Mouse (Mus musculus) stomach, postnatal 0 days (tissue): ENCODE results near the gene Iffo1. TPM values are rescaled to one million over a fixed set of nuclear protein-coding genes. Genes with fewer than 3 reads are reported as not detected.

ENCODE experiments used
- ATAC-seq: fragments of 200-750 bp; cut with Nextera tagmentation; 2 replicates; pipeline ENCODE4 v1.8.0; 2017; ENCODE audit not compliant: low FRiP score, low TSS enrichment
- DNase-seq: peaks from one replicate; pipeline ENCODE4 v3.0.0-alpha.2; 2016; ENCODE audit warnings: low spot score
- H3K27ac ChIP-seq: fragments of 300-500 bp; sonication (generic); replicated peaks from 2 replicates; pipeline ENCODE4 v1.5.1; 2014; ENCODE audit warnings: mild to moderate bottlenecking, control low read depth
- H3K27me3 ChIP-seq: fragments of 300-500 bp; sonication (generic); 2 replicates; pipeline ENCODE4 v1.6.1; 2014; ENCODE audit warnings: low read length; ENCODE audit not compliant: control insufficient read depth, insufficient read depth
- H3K36me3 ChIP-seq: fragments of 300-500 bp; sonication (generic); 2 replicates; pipeline ENCODE4 v1.6.1; 2014; ENCODE audit warnings: low read length, mixed read lengths; ENCODE audit not compliant: control insufficient read depth, insufficient read depth
- H3K4me1 ChIP-seq: fragments of 300-500 bp; sonication (generic); replicated peaks from 2 replicates; pipeline ENCODE4 v1.6.1; 2014; ENCODE audit warnings: antibody characterized with exemption; ENCODE audit not compliant: control insufficient read depth, insufficient read depth
- H3K4me2 ChIP-seq: fragments of 300-500 bp; sonication (generic); replicated peaks from 2 replicates; pipeline ENCODE4 v1.6.1; 2014; ENCODE audit warnings: low read depth, mild to moderate bottlenecking, control low read depth, moderate library complexity
- H3K4me3 ChIP-seq: fragments of 300-500 bp; sonication (generic); 2 replicates; pipeline ENCODE4 v1.5.1; 2014; ENCODE audit warnings: low read depth, low read length, control low read depth
- H3K9ac ChIP-seq: fragments of 300-500 bp; sonication (generic); 2 replicates; pipeline ENCODE4 v1.6.1; 2014; ENCODE audit warnings: mild to moderate bottlenecking, low read length, control low read depth, mixed read lengths
- H3K9me3 ChIP-seq: fragments of 300-500 bp; sonication (generic); 2 replicates; pipeline ENCODE4 v1.6.1; 2016; ENCODE audit warnings: low read length; ENCODE audit not compliant: control insufficient read depth
- CTCF ChIP-seq: IDR thresholded peaks from 2 replicates; pipeline ENCODE4 v1.5.1; 2016; ENCODE audit warnings: antibody characterized with exemption, low read depth, mild to moderate bottlenecking, moderate library complexity
- EP300 ChIP-seq: optimal IDR thresholded peaks from 2 replicates; pipeline ENCODE3; 2016; ENCODE audit warnings: antibody characterized with exemption
- WGBS: fragments of 180-500 bp; shearing (Covaris S2); extraction: QIAGEN DNeasy Blood & Tissue Kit; methylation state at CpG from one replicate; pipeline ENCODE4 v1.1.7; 2014; 5-methylcytosine and 5-hydroxymethylcytosine counted together
- polyA plus RNA-seq: library from polyadenylated mRNA; unstranded; fragments of >200 nt; fragmentation: Nextera tagmentation; extraction: Ambion mirVana; gene quantifications from 2 replicates; pipeline ENCODE4 v1.2.1, GENCODE M21; 2015

The Iffo1 gene
- polyA plus RNA-seq, 1 experiment from 2014 or later = 4.4 TPM

DNA sequence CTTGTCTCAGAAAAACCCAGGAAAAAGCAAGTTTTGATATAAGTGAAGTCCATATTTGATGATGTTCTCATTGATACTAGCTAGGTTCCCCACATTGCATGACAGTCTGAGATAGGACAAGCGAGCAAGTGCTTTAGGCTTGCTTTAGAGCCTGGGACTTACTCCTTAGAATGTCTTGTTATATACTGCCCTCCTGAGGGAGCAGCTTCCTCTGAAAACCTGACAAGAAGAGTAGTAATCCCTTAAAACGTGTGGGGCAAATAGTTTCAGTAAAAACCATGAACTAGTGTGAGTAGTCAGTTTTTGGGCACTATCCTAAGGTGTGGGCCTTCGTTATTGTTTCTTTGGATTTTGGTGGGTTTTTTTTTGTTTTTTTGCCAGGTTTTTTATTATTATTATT lies 1.9 kb upstream of the Iffo1 start:
- no peak for DNase-seq
- Histone ChIP-seq H3K27me3 (no peaks in the 10 kb centered on the region), H3K9me3 (no peaks in the 10 kb centered on the region), H3K9ac (no peak overlapping the region), H3K4me1 (no peaks in the 10 kb centered on the region), H3K4me3 (no peak overlapping the region), H3K4me2 (no peak overlapping the region), H3K36me3 (peaks cover 20% of the 10 kb centered on the region), H3K27ac (no peak overlapping the region)
- TF ChIP-seq EP300 = no peak
- no peak for TF ChIP-seq CTCF
- no peak for ATAC-seq
- WGBS = 74% methylated on average over 3 of the region's 3 CpGs

- H3K4me1 ChIP-seq = no peaks in the 10 kb centered on the region
- ATAC-seq (no peak), DNase-seq (no peak)
- no peak overlapping the region for H3K4me3 ChIP-seq
- 78% methylated on average over 9 of the region's 9 CpGs for WGBS
- H3K9me3 ChIP-seq = no peaks in the 10 kb centered on the region
- no peak overlapping the region for H3K27ac ChIP-seq
- H3K27me3 ChIP-seq = no peaks in the 10 kb centered on the region
- no peak overlapping the region for H3K9ac ChIP-seq
- H3K36me3 ChIP-seq = peaks cover 18% of the 10 kb centered on the region
- H3K4me2 ChIP-seq = no peak overlapping the region
- TF ChIP-seq EP300 = no peak
- no peak for TF ChIP-seq CTCF
Observed at GRCm38 (mm10) chr6:125143904-125144303, 1.1 kb upstream of the Iffo1 start.

DNA sequence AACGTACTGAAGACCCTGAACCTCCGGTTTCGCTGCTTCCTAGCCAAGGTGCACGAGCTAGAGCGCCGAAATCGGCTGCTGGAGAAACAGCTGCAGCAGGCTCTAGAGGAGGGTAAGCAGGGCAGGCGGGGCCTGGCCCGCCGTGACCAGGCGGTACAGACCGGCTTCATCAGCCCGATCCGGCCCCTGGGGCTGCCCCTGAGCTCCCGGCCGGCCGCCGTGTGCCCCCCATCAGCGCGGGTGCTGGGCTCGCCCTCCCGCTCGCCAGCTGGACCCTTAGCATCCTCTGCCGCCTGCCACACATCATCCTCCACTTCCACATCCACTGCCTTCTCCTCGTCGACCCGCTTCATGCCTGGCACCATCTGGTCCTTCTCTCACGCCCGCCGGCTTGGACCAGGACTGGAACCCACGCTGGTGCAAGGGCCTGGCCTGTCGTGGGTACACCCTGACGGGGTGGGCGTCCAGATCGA lies 474 bp downstream of the Iffo1 start:
- TF ChIP-seq EP300 (no peak), CTCF (no peak)
- H3K9ac ChIP-seq = peak overlapping the region; percentile 75
- WGBS = 8% methylated on average over 34 of the region's 35 CpGs
- no peaks in the 10 kb centered on the region for H3K27me3 ChIP-seq
- peak overlapping the region; percentile 89 for H3K27ac ChIP-seq
- DNase-seq (no peak), ATAC-seq (peak; percentile 47)
- peak overlapping the region; percentile 57 for H3K4me3 ChIP-seq
- H3K9me3 ChIP-seq = no peaks in the 10 kb centered on the region
- H3K36me3 ChIP-seq = peaks cover 10% of the 10 kb centered on the region
- H3K4me1 ChIP-seq = no peaks in the 10 kb centered on the region
- peak overlapping the region; percentile 68 for H3K4me2 ChIP-seq

DNA sequence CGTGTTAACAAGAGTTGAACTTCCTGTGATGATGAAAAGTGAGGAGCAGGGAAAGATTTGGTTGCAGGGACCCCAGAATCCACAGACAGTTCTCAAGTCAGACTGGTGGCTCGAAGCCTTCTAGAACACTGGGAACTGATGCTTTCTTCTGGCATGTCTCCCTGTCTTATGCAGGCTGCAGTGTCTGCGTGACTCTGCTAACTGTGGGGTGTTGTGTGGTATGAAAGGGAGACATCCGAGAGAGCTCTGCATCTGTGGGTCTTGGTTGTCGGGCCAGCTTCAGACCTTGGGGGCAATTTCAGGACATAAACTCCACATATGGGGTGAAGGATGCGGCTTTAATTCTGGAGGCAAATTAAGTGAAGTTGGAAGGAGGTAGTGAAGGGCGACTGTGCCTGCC lies 1.1 kb downstream of the Iffo1 start:
- Histone ChIP-seq H3K36me3 (peaks cover 3% of the 10 kb centered on the region), H3K4me3 (peak overlapping the region; percentile 57), H3K4me1 (no peaks in the 10 kb centered on the region), H3K9ac (peak overlapping the region; percentile 23; the same call in 1 of the 2 replicates), H3K4me2 (peak overlapping the region; percentile 68), H3K9me3 (no peaks in the 10 kb centered on the region), H3K27me3 (no peaks in the 10 kb centered on the region), H3K27ac (peak overlapping the region; percentile 89; the same call in 1 of the 2 replicates)
- 50% methylated on average over 7 of the region's 7 CpGs for WGBS
- TF ChIP-seq CTCF = no peak
- no peak for TF ChIP-seq EP300
- ATAC-seq (no peak), DNase-seq (no peak)

DNA sequence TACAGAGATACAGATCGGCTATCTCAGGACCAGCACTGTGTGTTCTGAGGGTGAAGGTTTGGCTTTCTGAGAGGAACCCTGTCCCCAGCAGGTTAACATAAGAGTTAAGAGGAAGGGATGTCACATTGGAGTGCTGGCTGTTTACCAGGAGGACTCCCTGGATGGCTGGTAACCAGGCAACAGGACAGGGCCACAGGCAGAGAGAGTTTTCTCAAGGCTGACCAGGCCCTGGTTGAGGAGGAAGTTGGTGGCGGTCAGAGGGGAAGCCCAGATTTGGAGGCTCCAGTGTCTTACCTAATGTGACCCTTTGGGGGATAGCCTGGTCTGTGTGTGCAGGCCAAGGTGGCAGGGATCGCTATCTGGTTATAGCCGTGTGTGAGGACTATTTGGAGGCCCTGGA lies 1.8 kb downstream of the Iffo1 start:
- no peaks in the 10 kb centered on the region for H3K9me3 ChIP-seq
- peak overlapping the region; percentile 68; the same call in 1 of the 2 replicates for H3K4me2 ChIP-seq
- WGBS = 64% methylated on average over 4 of the region's 4 CpGs
- ATAC-seq = no peak
- no peak overlapping the region for H3K27ac ChIP-seq
- TF ChIP-seq EP300 (no peak), CTCF (no peak)
- no peak for DNase-seq
- no peak overlapping the region for H3K4me3 ChIP-seq
- H3K9ac ChIP-seq = no peak overlapping the region
- H3K36me3 ChIP-seq = peaks cover 2% of the 10 kb centered on the region; the same call in 1 of the 2 replicates
- H3K4me1 ChIP-seq = no peaks in the 10 kb centered on the region
- H3K27me3 ChIP-seq = no peaks in the 10 kb centered on the region

DNA sequence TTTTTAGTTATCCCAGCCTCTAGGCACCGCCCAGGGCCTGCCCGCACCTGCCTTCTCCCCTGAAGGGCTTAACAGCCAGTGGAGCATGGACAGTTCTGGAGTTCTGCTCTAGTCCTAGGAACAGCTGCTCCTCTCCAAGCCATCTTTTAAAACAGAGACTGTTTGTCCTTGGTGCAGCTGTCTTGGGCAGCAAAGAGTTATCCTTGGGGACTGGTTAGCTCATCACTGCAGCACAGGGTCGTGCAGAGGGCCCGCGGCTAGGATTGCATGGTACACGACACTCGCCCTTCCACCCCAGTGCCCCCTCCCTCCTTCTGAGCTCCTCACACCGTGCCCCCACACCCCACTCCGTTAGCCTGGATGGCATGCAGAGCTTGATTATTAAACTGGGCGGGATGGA lies 2.3 kb downstream of the Iffo1 start:
- Histone ChIP-seq H3K27ac (no peak overlapping the region), H3K9me3 (no peaks in the 10 kb centered on the region), H3K9ac (0 out of 2 replicates have a peak overlapping the region, but pooled peaks have one; percentile 8), H3K4me3 (no peak overlapping the region), H3K36me3 (no peaks in the 10 kb centered on the region), H3K4me2 (no peak overlapping the region), H3K27me3 (no peaks in the 10 kb centered on the region), H3K4me1 (no peaks in the 10 kb centered on the region)
- DNase-seq = no peak
- no peak for ATAC-seq
- TF ChIP-seq EP300 (no peak), CTCF (no peak)
- 55% methylated on average over 10 of the region's 10 CpGs for WGBS
